Mouse (Mus musculus) stomach, postnatal 0 days (tissue): ENCODE results near the gene Socs5. TPM values are rescaled to one million over a fixed set of nuclear protein-coding genes. Genes with fewer than 3 reads are reported as not detected.

Source experiments
- ATAC-seq: fragments of 200-750 bp; cut with Nextera tagmentation; 2 replicates; pipeline ENCODE4 v1.8.0; 2017; ENCODE audit not compliant: low FRiP score, low TSS enrichment
- DNase-seq: peaks from one replicate; pipeline ENCODE4 v3.0.0-alpha.2; 2016; ENCODE audit warnings: low spot score
- H3K27ac ChIP-seq: fragments of 300-500 bp; sonication (generic); replicated peaks from 2 replicates; pipeline ENCODE4 v1.5.1; 2014; ENCODE audit warnings: mild to moderate bottlenecking, control low read depth
- H3K27me3 ChIP-seq: fragments of 300-500 bp; sonication (generic); 2 replicates; pipeline ENCODE4 v1.6.1; 2014; ENCODE audit warnings: low read length; ENCODE audit not compliant: control insufficient read depth, insufficient read depth
- H3K36me3 ChIP-seq: fragments of 300-500 bp; sonication (generic); 2 replicates; pipeline ENCODE4 v1.6.1; 2014; ENCODE audit warnings: low read length, mixed read lengths; ENCODE audit not compliant: control insufficient read depth, insufficient read depth
- H3K4me1 ChIP-seq: fragments of 300-500 bp; sonication (generic); replicated peaks from 2 replicates; pipeline ENCODE4 v1.6.1; 2014; ENCODE audit warnings: antibody characterized with exemption; ENCODE audit not compliant: control insufficient read depth, insufficient read depth
- H3K4me2 ChIP-seq: fragments of 300-500 bp; sonication (generic); replicated peaks from 2 replicates; pipeline ENCODE4 v1.6.1; 2014; ENCODE audit warnings: low read depth, mild to moderate bottlenecking, control low read depth, moderate library complexity
- H3K4me3 ChIP-seq: fragments of 300-500 bp; sonication (generic); 2 replicates; pipeline ENCODE4 v1.5.1; 2014; ENCODE audit warnings: low read depth, low read length, control low read depth
- H3K9ac ChIP-seq: fragments of 300-500 bp; sonication (generic); 2 replicates; pipeline ENCODE4 v1.6.1; 2014; ENCODE audit warnings: mild to moderate bottlenecking, low read length, control low read depth, mixed read lengths
- H3K9me3 ChIP-seq: fragments of 300-500 bp; sonication (generic); 2 replicates; pipeline ENCODE4 v1.6.1; 2016; ENCODE audit warnings: low read length; ENCODE audit not compliant: control insufficient read depth
- CTCF ChIP-seq: IDR thresholded peaks from 2 replicates; pipeline ENCODE4 v1.5.1; 2016; ENCODE audit warnings: antibody characterized with exemption, low read depth, mild to moderate bottlenecking, moderate library complexity
- EP300 ChIP-seq: optimal IDR thresholded peaks from 2 replicates; pipeline ENCODE3; 2016; ENCODE audit warnings: antibody characterized with exemption
- WGBS: fragments of 180-500 bp; shearing (Covaris S2); extraction: QIAGEN DNeasy Blood & Tissue Kit; methylation state at CpG from one replicate; pipeline ENCODE4 v1.1.7; 2014; 5-methylcytosine and 5-hydroxymethylcytosine counted together
- polyA plus RNA-seq: library from polyadenylated mRNA; unstranded; fragments of >200 nt; fragmentation: Nextera tagmentation; extraction: Ambion mirVana; gene quantifications from 2 replicates; pipeline ENCODE4 v1.2.1, GENCODE M21; 2015

Socs5 gene
- polyA plus RNA-seq, 1 experiment from 2014 or later: 4.8 TPM

DNA sequence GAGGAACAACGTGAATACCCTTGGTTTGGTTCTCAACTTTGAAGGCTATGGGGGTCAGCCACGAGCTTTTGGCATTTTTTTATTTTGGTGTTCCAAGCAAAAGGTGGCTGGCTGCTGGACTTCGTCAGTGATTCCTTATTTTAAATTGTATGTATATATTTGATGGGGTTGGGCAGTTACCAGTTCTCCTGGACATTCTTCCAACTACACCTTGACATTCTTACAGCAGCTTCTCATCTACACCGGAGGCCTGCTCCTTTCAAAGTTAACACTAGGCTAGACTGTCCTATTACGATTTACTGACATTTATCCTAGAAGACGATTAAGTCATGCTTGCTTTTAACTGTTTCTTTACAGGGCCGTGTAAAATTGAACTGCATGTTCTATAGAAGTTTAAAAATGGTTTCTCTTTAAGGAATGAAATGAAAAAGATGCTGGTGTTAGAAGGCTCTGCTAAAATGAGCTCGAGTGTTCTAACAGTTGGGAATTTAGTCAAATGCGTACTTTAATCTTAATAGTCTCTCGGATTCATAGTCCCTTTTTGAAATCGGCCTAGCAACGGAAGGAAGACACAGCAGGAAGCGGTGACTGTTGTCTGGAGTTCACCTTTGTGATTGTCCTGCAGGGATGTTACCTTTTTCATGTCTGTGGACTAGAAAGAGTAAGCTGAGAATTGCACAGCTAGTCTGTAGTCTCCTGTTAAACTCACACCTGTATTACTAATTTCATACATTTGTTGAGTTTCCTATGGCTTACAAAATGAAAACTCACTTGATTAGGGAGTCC is 1.2 kb downstream of the Socs5 start:
- 47% methylated on average over 13 of the region's 13 CpGs for WGBS
- no peaks in the 10 kb centered on the region for H3K9me3 ChIP-seq

DNA sequence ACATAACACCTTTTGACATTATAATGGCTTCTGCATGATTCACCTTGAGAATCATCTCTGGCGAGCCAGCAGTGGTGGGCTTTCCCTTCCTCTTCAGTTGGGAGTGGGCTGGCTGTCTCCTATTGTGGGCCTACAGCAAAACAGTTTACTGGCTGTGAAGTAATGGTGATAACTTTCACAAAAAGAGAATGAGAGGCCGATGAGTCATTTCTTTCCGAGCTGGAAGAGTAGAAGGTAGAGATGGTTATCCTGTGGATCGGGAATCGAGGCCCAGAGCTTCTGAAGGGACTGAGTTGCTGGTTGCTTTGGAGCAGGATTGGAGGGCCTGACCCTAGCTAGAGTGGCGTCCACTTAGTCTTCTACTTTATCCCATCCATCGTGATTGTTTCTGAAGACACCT is 2.0 kb downstream of the Socs5 start:
- DNase-seq (no peak), ATAC-seq (no peak)
- no peaks in the 10 kb centered on the region for H3K27me3 ChIP-seq
- no peak overlapping the region for H3K9ac ChIP-seq
- H3K9me3 ChIP-seq: no peaks in the 10 kb centered on the region
- H3K4me1 ChIP-seq: 0 out of 2 replicates have a peak, but pooled peaks cover 2% of the 10 kb centered on the region
- TF ChIP-seq CTCF (no peak), EP300 (no peak)
- no peak overlapping the region for H3K4me3 ChIP-seq
- H3K36me3 ChIP-seq: no peaks in the 10 kb centered on the region
- no peak overlapping the region for H3K27ac ChIP-seq
- no peak overlapping the region for H3K4me2 ChIP-seq
- WGBS: 80% methylated on average over 7 of the region's 7 CpGs

More for the DNA sequence above, 1.2 kb downstream of the Socs5 start:
- Histone ChIP-seq H3K4me3 (peak overlapping the region; percentile 73), H3K27me3 (no peaks in the 10 kb centered on the region), H3K4me1 (0 out of 2 replicates have a peak, but pooled peaks cover 2% of the 10 kb centered on the region), H3K9ac (peak overlapping the region; percentile 78), H3K4me2 (peak overlapping the region; percentile 61), H3K27ac (no peak overlapping the region), H3K36me3 (no peaks in the 10 kb centered on the region)
- ATAC-seq (no peak), DNase-seq (no peak)
- TF ChIP-seq EP300 (no peak), CTCF (no peak)

DNA sequence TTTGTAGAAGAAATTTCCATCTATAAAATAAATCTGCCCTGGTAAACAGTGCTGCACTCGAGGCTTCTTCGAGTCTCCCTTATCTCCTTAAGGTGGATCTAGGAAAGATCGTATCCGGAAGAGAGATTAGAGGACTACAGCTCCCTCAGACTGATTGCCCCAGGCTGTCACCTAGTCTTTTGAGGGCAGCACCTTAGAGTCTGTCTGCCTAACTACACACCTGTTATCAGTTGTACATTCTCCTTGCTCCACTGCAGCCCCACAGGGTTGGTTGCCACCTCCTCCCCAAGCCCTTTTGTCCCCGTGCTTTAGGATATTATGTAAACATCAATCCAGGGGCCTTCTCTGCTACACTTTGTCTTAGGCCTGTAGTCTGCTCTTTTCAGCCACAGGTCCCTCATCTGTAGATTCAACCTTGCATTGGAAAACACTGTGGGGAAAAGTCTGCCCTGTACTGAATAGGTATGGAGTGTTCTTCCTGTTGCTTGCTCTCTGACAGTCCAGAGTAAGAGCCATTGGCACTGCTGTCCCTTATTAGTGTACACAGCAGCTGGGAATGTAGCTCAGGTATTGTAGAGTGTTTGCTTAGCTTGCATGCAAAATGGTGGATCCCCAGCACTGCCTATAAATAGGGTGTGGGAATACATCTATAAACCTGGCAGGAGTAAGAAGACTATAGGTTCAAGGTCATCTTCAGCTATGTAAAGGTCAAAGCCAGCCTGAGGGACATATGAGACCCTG is 5.5 kb downstream of the Socs5 start:
- ATAC-seq: no peak; the same call in 1 of the 2 replicates
- no peaks in the 10 kb centered on the region for H3K36me3 ChIP-seq
- no peak overlapping the region for H3K4me3 ChIP-seq
- no peak overlapping the region for H3K4me2 ChIP-seq
- no peaks in the 10 kb centered on the region for H3K9me3 ChIP-seq
- H3K4me1 ChIP-seq: no peaks in the 10 kb centered on the region
- peak; percentile 18 for DNase-seq
- H3K27ac ChIP-seq: no peak overlapping the region
- 39% methylated on average over 5 of the region's 5 CpGs for WGBS
- H3K27me3 ChIP-seq: no peaks in the 10 kb centered on the region
- H3K9ac ChIP-seq: no peak overlapping the region
- TF ChIP-seq CTCF (no peak), EP300 (no peak)

DNA sequence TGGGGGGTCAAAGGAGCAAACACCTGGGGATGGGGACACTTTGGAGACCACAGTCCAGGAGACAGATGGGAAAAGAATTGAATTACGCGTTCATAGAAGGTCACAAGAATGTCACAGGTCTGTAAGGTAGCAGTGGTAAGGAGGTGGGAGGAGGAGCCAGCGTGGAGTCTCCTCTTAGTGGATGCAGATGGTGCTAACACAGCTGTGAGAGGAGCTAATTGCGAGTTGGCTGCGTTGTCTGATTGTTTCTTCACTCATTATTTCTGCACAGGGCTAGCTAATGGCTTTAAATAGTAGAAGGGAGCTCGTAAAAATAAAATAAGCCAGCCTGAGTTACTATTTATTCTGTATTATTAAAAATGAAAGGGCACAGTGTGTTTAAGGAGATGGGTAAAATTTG is 8.1 kb downstream of the Socs5 start:
- Histone ChIP-seq H3K27me3 (no peaks in the 10 kb centered on the region), H3K9me3 (no peaks in the 10 kb centered on the region), H3K4me1 (no peaks in the 10 kb centered on the region), H3K4me3 (no peak overlapping the region), H3K27ac (no peak overlapping the region), H3K4me2 (no peak overlapping the region), H3K9ac (no peak overlapping the region), H3K36me3 (no peaks in the 10 kb centered on the region)
- TF ChIP-seq EP300: no peak
- no peak for TF ChIP-seq CTCF
- ATAC-seq (no peak), DNase-seq (no peak)
- WGBS: 72% methylated on average over 6 of the region's 6 CpGs

DNA sequence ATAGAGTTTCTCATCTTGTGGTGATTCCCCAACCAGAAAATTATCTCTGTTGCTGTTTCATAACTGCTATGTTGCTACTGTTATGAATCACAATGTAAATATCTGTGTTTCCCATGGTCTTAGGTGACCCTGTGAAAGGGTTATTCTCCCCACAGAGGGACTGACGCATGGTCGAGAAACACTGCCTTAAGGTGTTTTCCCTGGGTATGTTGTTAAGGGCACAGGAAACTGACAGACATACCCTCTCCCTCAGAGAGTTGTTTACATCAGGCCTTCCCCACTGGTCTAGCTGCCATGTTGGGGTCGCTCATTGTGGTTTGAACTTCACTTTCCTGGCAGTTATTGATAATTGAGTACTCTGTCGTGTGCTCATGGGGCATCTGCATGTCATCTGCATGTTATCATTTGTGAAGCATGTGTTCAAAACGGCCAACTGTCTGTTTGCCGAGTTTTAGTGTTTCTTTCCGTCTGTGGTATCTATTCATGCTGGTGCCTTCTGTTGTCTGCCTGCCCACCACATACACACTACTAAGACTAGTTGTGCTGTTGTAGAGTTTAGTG is 11.6 kb downstream of the Socs5 start:
- 78% methylated on average over 7 of the region's 7 CpGs for WGBS

More for the DNA sequence above, 11.6 kb downstream of the Socs5 start:
- Histone ChIP-seq H3K4me1 (no peaks in the 10 kb centered on the region), H3K36me3 (no peaks in the 10 kb centered on the region), H3K27ac (no peak overlapping the region), H3K4me3 (no peak overlapping the region), H3K9me3 (no peaks in the 10 kb centered on the region), H3K4me2 (no peak overlapping the region), H3K9ac (no peak overlapping the region), H3K27me3 (no peaks in the 10 kb centered on the region)
- TF ChIP-seq CTCF (no peak), EP300 (no peak)
- DNase-seq: no peak
- ATAC-seq: no peak
